In the genomic region with DNA sequence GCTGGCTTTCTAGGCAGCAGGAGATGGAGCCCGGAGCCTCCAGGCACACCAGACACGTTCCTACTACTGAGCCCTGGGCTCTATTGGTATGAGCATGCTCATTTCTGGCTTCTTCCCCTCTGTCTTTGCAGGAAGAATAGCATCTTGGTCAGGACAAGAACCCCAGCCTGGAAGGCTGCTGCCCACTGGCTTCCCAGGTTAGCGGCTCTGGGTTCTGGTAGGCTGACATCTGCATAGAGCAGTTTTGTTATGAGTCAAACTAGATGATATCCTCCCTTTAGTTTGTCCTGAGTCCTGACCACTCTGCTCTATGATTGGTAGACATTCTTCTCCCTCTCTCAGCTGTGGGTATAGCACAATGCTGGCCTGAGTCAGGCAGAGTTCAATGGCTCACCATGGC, we compare ENCODE assay signal across 35 mouse cellular contexts. TPM values are rescaled to one million over a fixed set of nuclear protein-coding genes. Genes with fewer than 3 reads are reported as not detected.
"Had no signal": no experiment of that assay in that cellular context is flagged by ENCODE, and none has a peak within 500 bp of the region (broad histone marks: within the 10 kb centered on the region; RNA-seq: fewer than 3 reads in every experiment).

No protein-coding gene starts in this region.

- H3K27ac ChIP-seq: limb, embryonic 10.5 days; limb, embryonic 12.5 days; limb, embryonic 13.5 days; limb, embryonic 15.5 days; liver, embryonic 12.5 days; liver, embryonic 13.5 days; liver, embryonic 14.5 days; liver, embryonic 15.5 days; lung, embryonic 15.5 days; macrophage; midbrain, embryonic 10.5 days; midbrain, embryonic 12.5 days; midbrain, embryonic 13.5 days; midbrain, embryonic 15.5 days; neural tube, embryonic 12.5 days had no signal

- H3K9ac ChIP-seq: limb, embryonic 12.5 days; limb, embryonic 13.5 days; limb, embryonic 15.5 days; liver, embryonic 12.5 days; liver, embryonic 13.5 days; liver, embryonic 14.5 days; liver, embryonic 15.5 days; liver, postnatal 0 days; lung, embryonic 14.5 days; lung, embryonic 15.5 days; midbrain, embryonic 12.5 days; midbrain, embryonic 13.5 days; midbrain, embryonic 15.5 days; neural tube, embryonic 12.5 days had no signal

- H3K4me3 ChIP-seq: limb, embryonic 10.5 days; limb, embryonic 12.5 days; limb, embryonic 13.5 days; limb, embryonic 15.5 days; liver, embryonic 12.5 days; liver, embryonic 13.5 days; liver, embryonic 15.5 days; lung, embryonic 15.5 days; midbrain, embryonic 10.5 days; midbrain, embryonic 12.5 days; midbrain, embryonic 13.5 days; midbrain, embryonic 15.5 days; myocyte; neural tube, embryonic 12.5 days had no signal

- H3K9me3 ChIP-seq: limb, embryonic 10.5 days; limb, embryonic 12.5 days; limb, embryonic 13.5 days; limb, embryonic 15.5 days; liver, embryonic 12.5 days; liver, embryonic 13.5 days; liver, embryonic 15.5 days; lung, embryonic 15.5 days; megakaryocyte, embryonic 14.5 days; midbrain, embryonic 10.5 days; midbrain, embryonic 12.5 days; midbrain, embryonic 13.5 days; midbrain, embryonic 15.5 days; neural tube, embryonic 12.5 days had no signal

- H3K27me3 ChIP-seq: midbrain, embryonic 15.5 days had no signal

- H3K4me2 ChIP-seq: limb, embryonic 12.5 days; limb, embryonic 13.5 days; limb, embryonic 15.5 days; liver, embryonic 11.5 days; liver, embryonic 12.5 days; liver, embryonic 13.5 days; liver, embryonic 15.5 days; lung, embryonic 14.5 days; lung, embryonic 15.5 days; midbrain, embryonic 11.5 days; midbrain, embryonic 12.5 days; midbrain, embryonic 13.5 days; midbrain, embryonic 15.5 days; neural tube, embryonic 12.5 days had no signal

- H3K36me3 ChIP-seq: limb, embryonic 10.5 days; limb, embryonic 12.5 days; limb, embryonic 13.5 days; limb, embryonic 15.5 days; liver, embryonic 12.5 days; liver, embryonic 13.5 days; liver, embryonic 15.5 days; lung, embryonic 15.5 days; midbrain, embryonic 10.5 days; midbrain, embryonic 12.5 days; midbrain, embryonic 13.5 days; midbrain, embryonic 15.5 days; neural tube, embryonic 12.5 days had no signal

- DNase-seq: left cerebral cortex, postnatal 4 days; liver; liver, embryonic 13.5 days; liver, postnatal 0 days; lung, adult 18-20 months; lung, adult 2 months; lung, embryonic 14.5 days; lung, postnatal 10 days; lung, postnatal 14 days; lung, postnatal 36 days; lung, postnatal 4 days; midbrain, embryonic 14.5 days had no signal

- H3K4me1 ChIP-seq: limb, embryonic 10.5 days; limb, embryonic 12.5 days; limb, embryonic 13.5 days; limb, embryonic 15.5 days; lung, embryonic 15.5 days; midbrain, embryonic 10.5 days; midbrain, embryonic 12.5 days; midbrain, embryonic 13.5 days; midbrain, embryonic 15.5 days; neural tube, embryonic 12.5 days had no signal

RNA-seq across cellular contexts. Expression of a gene that starts 12.7 kb away (rescaled TPM):
- total RNA-seq: liver, adult 2 months; megakaryocyte progenitor cell, adult 5-6 weeks; megakaryocyte, adult 5-6 weeks; megakaryocyte-erythroid progenitor cell, adult 5-6 weeks; monocyte, adult 5-6 weeks had no signal
- polyA plus RNA-seq: liver, adult 2 months; liver, embryonic 13.5 days; liver, embryonic 15.5 days; liver, postnatal 0 days; macrophage; myocyte had no signal

RNA-seq across cellular contexts. Expression of a gene that starts 43.3 kb away (rescaled TPM):
- total RNA-seq: monocyte, adult 5-6 weeks had no signal
- polyA plus RNA-seq: macrophage, myocyte had no signal
